Mouse (Mus musculus) limb, embryonic 13.5 days (tissue): Measurements from ENCODE around the gene Tgfbr3. TPM values are rescaled to one million over a fixed set of nuclear protein-coding genes. Genes with fewer than 3 reads are reported as not detected.

Experiments used
- polyA plus RNA-seq: library from polyadenylated mRNA; unstranded; fragments of >200 nt; fragmentation: Nextera tagmentation; extraction: Ambion mirVana; gene quantifications from 2 replicates; pipeline ENCODE4 v1.2.1, GENCODE M21; 2015

Tgfbr3 gene
- polyA plus RNA-seq, 1 experiment from 2014 or later = 25.4 TPM

Other genes starting within 250 kb of the Tgfbr3 start
- 4.4 and 4.5 TPM in 2 replicates for gene Brdt, start 41.5 kb upstream of the Tgfbr3 start, polyA plus RNA-seq
- gene Ephx4, start 113.1 kb upstream of the Tgfbr3 start, polyA plus RNA-seq = 1.9 and 2.3 TPM in 2 replicates
- gene Lpcat2b, start 141.9 kb upstream of the Tgfbr3 start, polyA plus RNA-seq = not detected in 2 replicates
- 5.7 and 7.0 TPM in 2 replicates for gene Btbd8, start 148.4 kb upstream of the Tgfbr3 start, polyA plus RNA-seq
- 0.51 and 0.64 TPM in 2 replicates for gene Gm42669, start 218.0 kb upstream of the Tgfbr3 start, polyA plus RNA-seq
- 0.13 and 0.17 TPM in 2 replicates for gene 1700028K03Rik, start 245.1 kb upstream of the Tgfbr3 start, polyA plus RNA-seq